ENCODE assay signal across 22 mouse cellular contexts in genomic region chr7:83521511-83521910, GRCm38 (mm10).
DNase-seq lines count a peak whose midpoint lies in the region; ATAC-seq and TF ChIP-seq lines count a peak whose summit lies in the region.
"Had no signal": no experiment of that assay in that cellular context is flagged by ENCODE, and none has a peak within 500 bp of the region (broad histone marks: within the 10 kb centered on the region; RNA-seq: fewer than 3 reads in every experiment).

No protein-coding gene starts in this region.

- no peaks in the 10 kb centered on the region for H3K27me3 ChIP-seq in forebrain, postnatal 0 days (ENCODE audit: insufficient read depth, low read length)
- H3K27me3 ChIP-seq in forebrain, embryonic 12.5 days = no peaks in the 10 kb centered on the region
- H3K27me3 ChIP-seq: hindbrain, embryonic 15.5 days; neural tube, embryonic 12.5 days had no signal

- DNase-seq in forebrain, postnatal 0 days = peak; percentile 49
- peak; percentile 25 to 31 for DNase-seq in right cerebral cortex, adult 2 months (ENCODE audit: low spot score in 2 of 2)
- DNase-seq in right cerebral cortex, postnatal 4 days = no peak
- peak; percentile 7 to 83 for DNase-seq in left cerebral cortex, postnatal 25 days (ENCODE audit: low spot score in 2 of 2)
- no peak for DNase-seq in adrenal gland, postnatal 14 days
- no peak for DNase-seq in embryo, embryonic 9.5 days (ENCODE audit: extremely low spot score)
- no peak for DNase-seq in urinary bladder, postnatal 36 days (ENCODE audit: low spot score in 2 of 2)
- DNase-seq: adrenal gland, postnatal 36 days; cerebellum, adult 2 months; gastrocnemius, postnatal 10 days; kidney, adult 2 months; lung, postnatal 4 days; midbrain, embryonic 14.5 days; retina, postnatal 1 day; thymus, postnatal 25 days had no signal

- 61% methylated on average over 7 of the region's 7 CpGs for WGBS in forebrain, postnatal 0 days
- 80% methylated on average over 7 of the region's 7 CpGs for WGBS in forebrain, embryonic 12.5 days

- intact Hi-C loops in left cerebral cortex, postnatal 25 days (cut with DNase I) = no loop called here

- H3K9ac ChIP-seq in forebrain, postnatal 0 days = no peak overlapping the region
- H3K9ac ChIP-seq in forebrain, embryonic 12.5 days = no peak overlapping the region
- H3K9ac ChIP-seq: hindbrain, embryonic 15.5 days; neural tube, embryonic 12.5 days had no signal

- no peak overlapping the region for H3K27ac ChIP-seq in forebrain, postnatal 0 days (ENCODE audit: low read depth, low read length)
- no peak overlapping the region for H3K27ac ChIP-seq in forebrain, embryonic 12.5 days
- H3K27ac ChIP-seq: embryonic facial prominence, embryonic 10.5 days; heart, embryonic 10.5 days; hindbrain, embryonic 15.5 days; kidney, postnatal 0 days; limb, embryonic 10.5 days; neural tube, embryonic 12.5 days had no signal

- no peaks in the 10 kb centered on the region for H3K4me1 ChIP-seq in forebrain, postnatal 0 days (ENCODE audit: insufficient read depth)
- no peaks in the 10 kb centered on the region for H3K4me1 ChIP-seq in forebrain, embryonic 12.5 days
- H3K4me1 ChIP-seq: heart, embryonic 10.5 days; hindbrain, embryonic 15.5 days; limb, embryonic 10.5 days; neural tube, embryonic 12.5 days had no signal

- ATAC-seq in forebrain, postnatal 0 days = peak; percentile 55
- no peak for ATAC-seq in forebrain, embryonic 12.5 days (ENCODE audit: low FRiP score)

- H3K4me2 ChIP-seq in forebrain, postnatal 0 days (ENCODE audit: low read depth) = no peak overlapping the region
- no peak overlapping the region for H3K4me2 ChIP-seq in forebrain, embryonic 12.5 days
- H3K4me2 ChIP-seq: hindbrain, embryonic 15.5 days; neural tube, embryonic 12.5 days had no signal

- no peaks in the 10 kb centered on the region for H3K9me3 ChIP-seq in forebrain, postnatal 0 days (ENCODE audit: low read length)
- no peaks in the 10 kb centered on the region for H3K9me3 ChIP-seq in forebrain, embryonic 12.5 days
- H3K9me3 ChIP-seq: embryonic facial prominence, embryonic 10.5 days; heart, embryonic 10.5 days; hindbrain, embryonic 15.5 days; limb, embryonic 10.5 days; neural tube, embryonic 12.5 days had no signal

- H3K36me3 ChIP-seq in forebrain, postnatal 0 days (ENCODE audit: insufficient read depth) = no peaks in the 10 kb centered on the region
- H3K36me3 ChIP-seq in forebrain, embryonic 12.5 days (replicated peaks) = no peaks in the 10 kb centered on the region
- H3K36me3 ChIP-seq: embryonic facial prominence, embryonic 10.5 days; heart, embryonic 10.5 days; hindbrain, embryonic 15.5 days; limb, embryonic 10.5 days; neural tube, embryonic 12.5 days had no signal

- TF ChIP-seq CTCF in forebrain, postnatal 0 days (IDR thresholded peaks at IDR 0.05; ENCODE audit: low read depth) = no peak

- H3K4me3 ChIP-seq in forebrain, postnatal 0 days (ENCODE audit: low read depth, low read length) = no peak overlapping the region
- no peak overlapping the region for H3K4me3 ChIP-seq in forebrain, embryonic 12.5 days (replicated peaks)
- H3K4me3 ChIP-seq: embryonic facial prominence, embryonic 10.5 days; heart, embryonic 10.5 days; hindbrain, embryonic 15.5 days; limb, embryonic 10.5 days; neural tube, embryonic 12.5 days had no signal

Comparison
In these comparisons a context has a peak if more than half of its experiments do, and no peak if none do; other contexts are left out.
1. DNase-seq: peak in forebrain, postnatal 0 days (single experiment), right cerebral cortex, adult 2 months (2 of 2) and left cerebral cortex, postnatal 25 days (2 of 2); none in right cerebral cortex, postnatal 4 days (single experiment), adrenal gland, postnatal 14 days (single experiment), embryo, embryonic 9.5 days (single experiment) and urinary bladder, postnatal 36 days (0 of 2).